Mouse (Mus musculus): ENCODE data around the gene Chmp6.

Chmp6 gene

GRCm38 (mm10) chr11:119960671-119961070 is 47.4 kb downstream of the Chmp6 start:
- DNase-seq: no peak

DNA sequence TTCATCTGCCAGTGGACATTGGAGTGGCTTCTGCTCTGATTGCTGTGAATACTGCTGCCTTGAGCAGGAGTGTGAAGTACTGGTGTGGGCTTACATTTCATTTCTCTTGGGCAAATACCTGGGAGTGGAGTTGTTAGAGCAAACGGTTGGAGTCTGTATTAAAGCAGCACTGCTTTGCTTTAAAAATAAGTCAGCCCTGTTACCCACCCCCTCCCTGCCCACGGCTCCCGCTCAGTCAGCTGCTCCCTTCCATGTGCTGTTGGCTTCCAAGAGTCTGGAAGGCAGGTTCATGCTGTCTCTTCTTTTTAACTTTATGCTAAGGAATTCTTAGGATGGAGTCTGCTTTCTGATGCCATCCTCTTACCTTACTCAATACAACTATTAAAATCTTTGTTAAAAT is 48.3 kb downstream of the Chmp6 start:
- no peak for DNase-seq

- no peak for DNase-seq
Measured at GRCm38 (mm10) chr11:119965053-119965452, 51.8 kb downstream of the Chmp6 start.

GRCm38 (mm10) chr11:119966294-119966693 is 53.1 kb downstream of the Chmp6 start:
- no peak for DNase-seq

DNA sequence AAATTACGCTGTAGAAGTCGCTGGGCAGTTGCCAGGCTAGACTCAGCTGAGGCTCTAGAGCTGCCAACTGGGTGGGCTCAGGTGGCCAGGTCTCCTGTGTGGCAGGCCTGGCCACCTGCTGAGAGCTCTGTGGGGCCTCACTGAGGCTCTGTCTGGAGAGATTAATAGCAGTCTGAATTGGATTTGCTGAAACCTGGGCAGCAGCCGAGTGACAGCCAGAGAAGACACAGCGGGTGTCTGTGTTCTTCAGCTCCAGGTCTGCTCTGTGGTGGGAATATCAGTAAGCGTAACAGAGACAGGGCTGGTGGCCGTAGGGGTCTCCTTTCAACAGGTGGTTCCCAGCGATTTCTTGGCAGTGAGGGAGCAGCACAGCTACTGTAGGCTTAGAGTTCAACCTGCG is 54.2 kb downstream of the Chmp6 start:
- DNase-seq: no peak

- no peak for DNase-seq
Measured at GRCm38 (mm10) chr11:119967892-119968291, 54.7 kb downstream of the Chmp6 start.
